Mouse (Mus musculus) stomach, postnatal 0 days (tissue): Measurements from ENCODE around the gene Fam219b. TPM values are rescaled to one million over a fixed set of nuclear protein-coding genes. Genes with fewer than 3 reads are reported as not detected.

Source experiments
- ATAC-seq: fragments of 200-750 bp; cut with Nextera tagmentation; 2 replicates; pipeline ENCODE4 v1.8.0; 2017; ENCODE audit not compliant: low FRiP score, low TSS enrichment
- DNase-seq: peaks from one replicate; pipeline ENCODE4 v3.0.0-alpha.2; 2016; ENCODE audit warnings: low spot score
- H3K27ac ChIP-seq: fragments of 300-500 bp; sonication (generic); replicated peaks from 2 replicates; pipeline ENCODE4 v1.5.1; 2014; ENCODE audit warnings: mild to moderate bottlenecking, control low read depth
- H3K27me3 ChIP-seq: fragments of 300-500 bp; sonication (generic); 2 replicates; pipeline ENCODE4 v1.6.1; 2014; ENCODE audit warnings: low read length; ENCODE audit not compliant: control insufficient read depth, insufficient read depth
- H3K36me3 ChIP-seq: fragments of 300-500 bp; sonication (generic); 2 replicates; pipeline ENCODE4 v1.6.1; 2014; ENCODE audit warnings: low read length, mixed read lengths; ENCODE audit not compliant: control insufficient read depth, insufficient read depth
- H3K4me1 ChIP-seq: fragments of 300-500 bp; sonication (generic); replicated peaks from 2 replicates; pipeline ENCODE4 v1.6.1; 2014; ENCODE audit warnings: antibody characterized with exemption; ENCODE audit not compliant: control insufficient read depth, insufficient read depth
- H3K4me2 ChIP-seq: fragments of 300-500 bp; sonication (generic); replicated peaks from 2 replicates; pipeline ENCODE4 v1.6.1; 2014; ENCODE audit warnings: low read depth, mild to moderate bottlenecking, control low read depth, moderate library complexity
- H3K4me3 ChIP-seq: fragments of 300-500 bp; sonication (generic); 2 replicates; pipeline ENCODE4 v1.5.1; 2014; ENCODE audit warnings: low read depth, low read length, control low read depth
- H3K9ac ChIP-seq: fragments of 300-500 bp; sonication (generic); 2 replicates; pipeline ENCODE4 v1.6.1; 2014; ENCODE audit warnings: mild to moderate bottlenecking, low read length, control low read depth, mixed read lengths
- H3K9me3 ChIP-seq: fragments of 300-500 bp; sonication (generic); 2 replicates; pipeline ENCODE4 v1.6.1; 2016; ENCODE audit warnings: low read length; ENCODE audit not compliant: control insufficient read depth
- CTCF ChIP-seq: IDR thresholded peaks from 2 replicates; pipeline ENCODE4 v1.5.1; 2016; ENCODE audit warnings: antibody characterized with exemption, low read depth, mild to moderate bottlenecking, moderate library complexity
- EP300 ChIP-seq: optimal IDR thresholded peaks from 2 replicates; pipeline ENCODE3; 2016; ENCODE audit warnings: antibody characterized with exemption
- WGBS: fragments of 180-500 bp; shearing (Covaris S2); extraction: QIAGEN DNeasy Blood & Tissue Kit; methylation state at CpG from one replicate; pipeline ENCODE4 v1.1.7; 2014; 5-methylcytosine and 5-hydroxymethylcytosine counted together
- polyA plus RNA-seq: library from polyadenylated mRNA; unstranded; fragments of >200 nt; fragmentation: Nextera tagmentation; extraction: Ambion mirVana; gene quantifications from 2 replicates; pipeline ENCODE4 v1.2.1, GENCODE M21; 2015

The Fam219b gene
- polyA plus RNA-seq, 1 experiment from 2014 or later, result 12.4 TPM

- Histone ChIP-seq H3K4me3 (no peak overlapping the region), H3K36me3 (no peaks in the 10 kb centered on the region), H3K27me3 (peaks cover 9% of the 10 kb centered on the region), H3K4me1 (0 out of 2 replicates have a peak, but pooled peaks cover 7% of the 10 kb centered on the region), H3K4me2 (no peak overlapping the region), H3K27ac (no peak overlapping the region), H3K9me3 (no peaks in the 10 kb centered on the region), H3K9ac (no peak overlapping the region)
- TF ChIP-seq CTCF (no peak), EP300 (no peak)
- WGBS, result 21% methylated on average over 13 of the region's 13 CpGs
- DNase-seq, result no peak
- ATAC-seq, result no peak
These were observed 35.9 kb upstream of the Fam219b start for GRCm38 (mm10) chr9:57501452-57501851.

- WGBS, result 12% methylated on average over 20 of the region's 20 CpGs
- H3K27me3 ChIP-seq, result peaks cover 9% of the 10 kb centered on the region
- H3K4me3 ChIP-seq, result no peak overlapping the region
- H3K4me2 ChIP-seq, result no peak overlapping the region
- no peaks in the 10 kb centered on the region for H3K9me3 ChIP-seq
- no peak overlapping the region for H3K9ac ChIP-seq
- no peak overlapping the region for H3K27ac ChIP-seq
- TF ChIP-seq CTCF (no peak), EP300 (no peak)
- H3K36me3 ChIP-seq, result no peaks in the 10 kb centered on the region
- DNase-seq, result no peak
- 0 out of 2 replicates have a peak, but pooled peaks cover 7% of the 10 kb centered on the region for H3K4me1 ChIP-seq
- no peak for ATAC-seq
These were observed 35.5 kb upstream of the Fam219b start for GRCm38 (mm10) chr9:57501861-57502260.

- Histone ChIP-seq H3K4me2 (peak overlapping the region; percentile 78), H3K9me3 (no peaks in the 10 kb centered on the region), H3K27me3 (peaks cover 9% of the 10 kb centered on the region), H3K36me3 (no peaks in the 10 kb centered on the region), H3K4me1 (0 out of 2 replicates have a peak, but pooled peaks cover 7% of the 10 kb centered on the region), H3K4me3 (peak overlapping the region; percentile 43), H3K9ac (0 out of 2 replicates have a peak overlapping the region, but pooled peaks have one; percentile 18), H3K27ac (no peak overlapping the region; the same call in 1 of the 2 replicates)
- 5% methylated on average over 23 of the region's 23 CpGs for WGBS
- TF ChIP-seq EP300 (no peak), CTCF (no peak)
- ATAC-seq (peak; percentile 7; the same call in 1 of the 2 replicates), DNase-seq (peak; percentile 40)
These were observed 34.3 kb upstream of the Fam219b start for GRCm38 (mm10) chr9:57502911-57503621.

- Histone ChIP-seq H3K27ac (peak within 1 kb of the TSS; percentile 8; the same call in 1 of the 2 replicates), H3K27me3 (peaks cover 9% of the 10 kb centered on the region), H3K9ac (peak within 1 kb of the TSS; percentile 43), H3K36me3 (no peaks in the 10 kb centered on the region), H3K4me3 (peak within 1 kb of the TSS; percentile 43), H3K4me1 (0 out of 2 replicates have a peak, but pooled peaks cover 7% of the 10 kb centered on the region), H3K9me3 (no peaks in the 10 kb centered on the region), H3K4me2 (peak within 1 kb of the TSS; percentile 78)
- DNase-seq, result peak; percentile 81
- TF ChIP-seq CTCF (no peak), EP300 (no peak)
- under 1% methylated on average over 46 of the region's 46 CpGs for WGBS
- ATAC-seq, result peak; percentile 79
These were observed 33.5 kb upstream of the Fam219b start, which contains the start of gene Rpp25 for GRCm38 (mm10) chr9:57503622-57504380. TSS of gene Rpp25 (plus strand) at chr9:57504026.

- WGBS, result under 1% methylated on average over 33 of the region's 34 CpGs
- Histone ChIP-seq H3K27ac (no peak overlapping the region), H3K27me3 (peaks cover 9% of the 10 kb centered on the region), H3K36me3 (no peaks in the 10 kb centered on the region), H3K4me3 (peak overlapping the region; percentile 43), H3K9ac (peak overlapping the region; percentile 43), H3K4me2 (peak overlapping the region; percentile 78), H3K9me3 (no peaks in the 10 kb centered on the region), H3K4me1 (0 out of 2 replicates have a peak, but pooled peaks cover 7% of the 10 kb centered on the region)
- ATAC-seq (peak; percentile 85), DNase-seq (peak; percentile 89)
- TF ChIP-seq CTCF, result peak; percentile 66
- TF ChIP-seq EP300, result no peak
These were observed 33.0 kb upstream of the Fam219b start for GRCm38 (mm10) chr9:57504381-57504700.

GRCm38 (mm10) chr9:57504891-57505290, 32.4 kb upstream of the Fam219b start:
- no peak overlapping the region for H3K27ac ChIP-seq
- peaks cover 9% of the 10 kb centered on the region for H3K27me3 ChIP-seq
- H3K4me3 ChIP-seq, result no peak overlapping the region
- H3K9ac ChIP-seq, result no peak overlapping the region
- 0 out of 2 replicates have a peak, but pooled peaks cover 7% of the 10 kb centered on the region for H3K4me1 ChIP-seq
- ATAC-seq (no peak), DNase-seq (no peak)
- H3K4me2 ChIP-seq, result no peak overlapping the region
- TF ChIP-seq CTCF (no peak), EP300 (no peak)
- WGBS, result 60% methylated on average over 10 of the region's 10 CpGs
- no peaks in the 10 kb centered on the region for H3K36me3 ChIP-seq
- H3K9me3 ChIP-seq, result no peaks in the 10 kb centered on the region
